In the genomic region with DNA sequence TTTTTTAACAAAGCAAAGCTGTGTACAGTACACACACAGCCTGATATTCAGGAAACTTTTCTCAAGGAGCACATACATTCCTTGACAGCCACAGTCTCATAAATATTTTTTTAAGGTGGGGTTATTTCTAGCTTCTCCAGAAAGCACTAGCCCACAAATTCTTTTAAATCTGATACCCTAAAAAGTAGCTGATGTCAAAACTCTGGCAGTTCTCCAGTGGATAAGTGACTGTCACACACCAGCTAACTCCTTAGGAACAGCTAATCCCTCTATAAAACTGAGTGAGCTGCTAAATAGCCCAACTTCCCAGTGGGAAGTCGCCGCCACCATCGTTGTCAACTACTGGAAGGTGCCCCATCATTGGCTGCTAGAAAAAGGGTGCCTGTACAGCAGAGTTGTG, we compare ENCODE assay signal across 28 mouse cellular contexts. TPM values are rescaled to one million over a fixed set of nuclear protein-coding genes. Genes with fewer than 3 reads are reported as not detected.
DNase-seq lines count a peak whose midpoint lies in the region; ATAC-seq and TF ChIP-seq lines count a peak whose summit lies in the region.
"Had no signal": no experiment of that assay in that cellular context is flagged by ENCODE, and none has a peak within 500 bp of the region (broad histone marks: within the 10 kb centered on the region; RNA-seq: fewer than 3 reads in every experiment).

No protein-coding gene starts in this region.

- no peaks in the 10 kb centered on the region for H3K4me1 ChIP-seq in kidney, postnatal 0 days (replicated peaks; ENCODE audit: insufficient read depth, low read length)
- H3K4me1 ChIP-seq: embryonic facial prominence, embryonic 15.5 days had no signal

- H3K9me3 ChIP-seq in kidney, postnatal 0 days (replicated peaks; ENCODE audit: low read length) = no peaks in the 10 kb centered on the region
- H3K9me3 ChIP-seq: embryonic facial prominence, embryonic 15.5 days; heart, embryonic 10.5 days; heart, embryonic 15.5 days had no signal

- H3K27me3 ChIP-seq in kidney, postnatal 0 days (ENCODE audit: insufficient read depth, low read length) = no peaks in the 10 kb centered on the region
- no peaks in the 10 kb centered on the region for H3K27me3 ChIP-seq in myocyte (ENCODE audit: control insufficient read depth, insufficient read depth, insufficient read length)
- H3K27me3 ChIP-seq: embryonic facial prominence, embryonic 15.5 days; heart, embryonic 15.5 days had no signal

- H3K27ac ChIP-seq in gastrocnemius, adult 2 months = no peak overlapping the region
- H3K27ac ChIP-seq in kidney, postnatal 0 days = no peak overlapping the region
- H3K27ac ChIP-seq: embryonic facial prominence, embryonic 15.5 days; heart, adult 2 months; heart, embryonic 10.5 days; heart, embryonic 15.5 days; hindbrain, embryonic 14.5 days; hindbrain, postnatal 0 days had no signal

- no peak overlapping the region for H3ac ChIP-seq in myocyte (ENCODE audit: control insufficient read depth, insufficient read length)

- no peak overlapping the region for H3K9ac ChIP-seq in kidney, postnatal 0 days (ENCODE audit: low read depth, low read length)
- H3K9ac ChIP-seq: embryonic facial prominence, embryonic 15.5 days; forebrain, postnatal 0 days; heart, embryonic 15.5 days; hindbrain, embryonic 14.5 days had no signal

- TF ChIP-seq CTCF in gastrocnemius, adult 2 months (IDR thresholded peaks at IDR 0.05) = no peak
- TF ChIP-seq CTCF in kidney, postnatal 0 days (IDR thresholded peaks at IDR 0.05; ENCODE audit: low read depth) = no peak

- no peak overlapping the region for H3K4me2 ChIP-seq in kidney, postnatal 0 days (ENCODE audit: low read length)
- H3K4me2 ChIP-seq in myocyte (ENCODE audit: low read depth) = peak overlapping the region; percentile 9
- H3K4me2 ChIP-seq: embryonic facial prominence, embryonic 15.5 days; heart, embryonic 15.5 days; hindbrain, embryonic 14.5 days had no signal

- no peaks in the 10 kb centered on the region for H3K79me2 ChIP-seq in myocyte (ENCODE audit: control insufficient read depth, insufficient read depth)

- H3K4me3 ChIP-seq in gastrocnemius, adult 2 months = no peak overlapping the region
- H3K4me3 ChIP-seq in kidney, postnatal 0 days (replicated peaks; ENCODE audit: low read depth, low read length) = no peak overlapping the region
- H3K4me3 ChIP-seq in myocyte = no peak overlapping the region
- H3K4me3 ChIP-seq: embryonic facial prominence, embryonic 15.5 days; heart, adult 2 months; heart, embryonic 10.5 days; heart, embryonic 15.5 days had no signal

- no peak for ATAC-seq in kidney, postnatal 0 days (replicated peaks; ENCODE audit: low FRiP score, low read depth)
- ATAC-seq: CD4-positive, CD25-positive, alpha-beta regulatory T cell, adult 4 months; forebrain, embryonic 14.5 days; forebrain, postnatal 0 days; hindbrain, postnatal 0 days; inflammation-experienced regulatory T-cells, adult 6 months; intestine, embryonic 16.5 days had no signal

- no peaks in the 10 kb centered on the region for H3K36me3 ChIP-seq in kidney, postnatal 0 days (ENCODE audit: insufficient read depth, low read length)
- H3K36me3 ChIP-seq in myocyte (ENCODE audit: control insufficient read depth, insufficient read depth) = no peaks in the 10 kb centered on the region
- H3K36me3 ChIP-seq: embryonic facial prominence, embryonic 15.5 days; heart, embryonic 10.5 days; heart, embryonic 15.5 days had no signal

- TF ChIP-seq POLR2A in myocyte (IDR thresholded peaks at IDR 0.05; ENCODE audit: insufficient read length, low read depth) = no peak

- WGBS in kidney, postnatal 0 days = 64% methylated on average over 3 of the region's 3 CpGs

- peak; percentile 33 for DNase-seq in gastrocnemius, adult 2 months
- no peak for DNase-seq in gastrocnemius, postnatal 25 days
- DNase-seq in kidney, postnatal 0 days (ENCODE audit: low spot score) = peak; percentile 14
- DNase-seq in kidney, postnatal 10 days = no peak
- DNase-seq in skeletal muscle tissue, adult 2 months (ENCODE audit: low read depth, low spot score) = peak; percentile 74
- DNase-seq: adrenal gland, adult 8-10 months; adrenal gland, postnatal 25 days; cerebellum, adult 11-12 months; cerebellum, adult 8-10 months; cerebellum, postnatal 10 days; cerebellum, postnatal 36 days; embryo, embryonic 11 days; forebrain, postnatal 0 days; gastrocnemius, postnatal 10 days; heart, adult 2 months; heart, postnatal 10 days; heart, postnatal 4 days had no signal

- intact Hi-C loops in gastrocnemius, adult 2 months (cut with DNase I) = loop anchor here (2.0 to 5.0 kb wide), 3 partner anchors 25 to 37 kb away; no protein-coding TSS in a partner anchor

TF ChIP-seq in myocyte, 11 proteins besides CTCF, POLR2A, EP300 and RAD21:
- TF ChIP-seq MAX (IDR thresholded peaks at IDR 0.05; ENCODE audit: low read depth) (no peak), CEBPB (IDR thresholded peaks at IDR 0.05; ENCODE audit: insufficient read depth, poor library complexity, severe bottlenecking) (no peak), POLR2AphosphoS2 (IDR thresholded peaks at IDR 0.05; ENCODE audit: insufficient read length, low read depth) (no peak), TCF12 (IDR thresholded peaks at IDR 0.05; ENCODE audit: insufficient read depth, poor library complexity, severe bottlenecking) (no peak), E2F4 (IDR thresholded peaks at IDR 0.05; ENCODE audit: insufficient read depth) (no peak), TCF3 (IDR thresholded peaks at IDR 0.05; ENCODE audit: insufficient read length, low read depth) (no peak), USF1 (IDR thresholded peaks at IDR 0.05; ENCODE audit: low read depth) (no peak), REST (IDR thresholded peaks at IDR 0.05; ENCODE audit: insufficient read depth, insufficient read length) (no peak), MYOD1 (IDR thresholded peaks at IDR 0.05; ENCODE audit: control insufficient read depth in 1 of 3, insufficient read length in 2 of 3, low read depth in 2 of 3) (no peak), MYOG (IDR thresholded peaks at IDR 0.05; ENCODE audit: control insufficient read depth in 1 of 3, insufficient read depth in 1 of 3, insufficient read length in 2 of 3, low read depth in 2 of 3) (no peak), SRF (IDR thresholded peaks at IDR 0.05; ENCODE audit: control insufficient read depth, insufficient read length, low read depth) (no peak)

RNA-seq across cellular contexts. Expression of gene Tbc1d4, which starts 43.3 kb away (rescaled TPM):
- 10 to 100 TPM; 28.8 to 62.9 TPM for total RNA-seq in gastrocnemius, adult 2 months (2021)
- 10 to 100 TPM; 19.3 to 23.8 TPM for total RNA-seq in gastrocnemius, postnatal 25 days (2021)
- polyA plus RNA-seq in kidney, postnatal 0 days (2015; fragmentation: Nextera tagmentation; extraction: Ambion mirVana) = 15.9 and 16.3 TPM in 2 replicates
- 3.6 TPM for polyA plus RNA-seq in myocyte (2012; fragmentation: generic; extraction: Trizol)
- total RNA-seq: MEL had no signal

Comparison
In these comparisons a context has a peak if more than half of its experiments do, and no peak if none do; other contexts are left out.
1. DNase-seq: peak in gastrocnemius, adult 2 months (single experiment), kidney, postnatal 0 days (single experiment) and skeletal muscle tissue, adult 2 months (single experiment); none in gastrocnemius, postnatal 25 days (single experiment) and kidney, postnatal 10 days (single experiment).